Mouse (Mus musculus): ENCODE measurements at regions not wholly inside any gene's neighbourhood (a gene's known extent, or its start where the extent isn't known, plus 50 kb on each side); places are given as distances from the start of the nearest gene placed in this dataset.

DNA sequence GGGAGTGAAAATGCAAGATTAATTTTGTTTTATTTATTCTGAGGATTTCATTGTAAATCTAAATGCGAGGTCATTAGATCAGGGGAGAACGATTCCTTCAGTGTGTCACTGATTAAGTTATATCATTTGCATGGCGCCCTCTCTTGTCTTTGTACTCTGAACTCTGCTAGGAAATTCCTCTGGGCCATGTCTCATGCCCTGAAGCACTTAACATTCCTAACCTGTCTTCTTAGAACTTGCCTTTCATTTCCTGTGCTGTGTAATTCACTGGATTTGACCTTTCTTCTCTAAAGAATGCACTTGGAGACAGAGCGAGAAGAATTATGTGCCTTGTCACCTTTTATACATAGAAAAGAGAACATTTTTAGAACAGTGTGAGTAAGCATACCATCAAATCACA lies 199.0 kb upstream of the C030005K15Rik start:
- TF ChIP-seq HCFC1 (IDR thresholded peaks at IDR 0.05; ENCODE audit: borderline replicate concordance, insufficient read depth, low read length) (no peak), MAFK (IDR thresholded peaks at IDR 0.05; ENCODE audit: insufficient read depth, low read depth, low read length) (no peak), ZC3H11A (IDR thresholded peaks at IDR 0.05; ENCODE audit: borderline replicate concordance, low read depth, low read length) (no peak), CHD2 (IDR thresholded peaks at IDR 0.05; ENCODE audit: low read depth, low read length) (no peak)
